Mouse (Mus musculus): ENCODE results near the gene Naa80. TPM values are rescaled to one million over a fixed set of nuclear protein-coding genes. Genes with fewer than 3 reads are reported as not detected.
"Not testable (repeated sequence)": the region's sequence is repeated elsewhere in the genome, so short reads cannot be mapped to it uniquely, and the experiment has no call there.

Gene Naa80
- polyA plus RNA-seq, 1 experiment from 2014 or later: 19.1 TPM

DNA sequence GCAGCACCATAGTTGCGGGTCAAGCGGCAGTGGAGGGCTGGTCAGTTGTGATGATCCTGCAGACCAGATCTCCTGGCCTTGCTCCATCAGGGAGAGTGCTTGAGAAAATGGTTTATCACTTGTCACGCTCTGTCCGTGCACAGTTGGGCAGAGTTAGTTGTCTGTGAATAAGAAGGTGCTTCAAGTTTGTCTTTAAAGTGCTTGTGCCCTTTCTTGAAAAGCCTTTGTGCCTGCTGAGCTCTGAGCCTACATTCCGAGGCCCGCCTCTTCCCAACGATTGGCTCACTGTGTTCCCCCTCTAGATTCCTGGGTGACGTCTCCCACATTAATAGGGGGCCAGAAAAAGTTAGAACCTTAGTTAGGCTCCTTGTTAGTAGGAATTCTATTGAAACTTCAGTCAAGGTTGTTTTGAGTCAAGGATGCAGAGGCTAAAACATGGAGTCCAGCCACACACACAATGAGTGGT is 26.8 kb upstream of the Naa80 start:
- peaks cover 61% of the 10 kb centered on the region for H3K27me3 ChIP-seq
- H3K27ac ChIP-seq: no peak overlapping the region
- H3K4me3 ChIP-seq (replicated peaks): peak overlapping the region; percentile 30
- peak overlapping the region; percentile 54 for H3K9ac ChIP-seq (replicated peaks)
- 7% methylated on average over 8 of the region's 8 CpGs for WGBS
- H3K36me3 ChIP-seq: peaks cover 5% of the 10 kb centered on the region; the same call in 1 of the 2 replicates
- H3K4me1 ChIP-seq (replicated peaks): peaks cover 57% of the 10 kb centered on the region
- no peak for ATAC-seq
- H3K4me2 ChIP-seq (replicated peaks): peak overlapping the region; percentile 53
- H3K9me3 ChIP-seq: no peaks in the 10 kb centered on the region

DNA sequence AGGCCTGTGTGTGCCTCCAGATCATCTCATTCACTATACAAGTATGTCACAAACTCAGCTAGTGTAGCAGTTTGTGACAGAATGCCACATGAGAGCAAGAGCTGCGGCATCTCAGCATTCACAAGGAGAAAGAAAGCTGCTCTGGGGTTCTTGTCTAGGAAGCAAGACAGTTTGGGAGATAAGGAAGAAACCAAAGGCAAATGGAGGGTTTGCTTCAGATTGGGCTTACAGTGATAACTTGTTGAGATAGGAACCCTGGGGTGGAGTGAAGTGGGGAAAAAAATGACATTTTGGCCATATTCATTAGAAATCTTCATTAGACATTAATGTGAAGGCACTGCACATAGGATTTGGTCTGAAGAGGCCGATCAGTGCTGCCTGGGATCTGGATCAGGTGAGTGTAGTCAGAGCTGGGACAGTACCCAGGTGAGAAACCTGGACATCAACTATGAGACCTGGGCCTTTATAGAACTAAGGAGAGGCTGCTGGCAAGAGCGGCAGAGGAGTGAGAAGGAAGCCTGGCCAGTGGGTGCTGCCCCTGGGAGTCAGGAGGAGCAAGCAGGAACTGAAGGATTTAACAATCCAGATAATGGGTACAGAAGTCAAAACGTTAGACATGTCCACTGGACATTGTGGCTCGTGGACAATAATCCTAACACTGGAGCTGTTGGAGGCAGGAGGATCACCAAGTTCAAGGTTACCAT is 25.8 kb upstream of the Naa80 start:
- no peak overlapping the region for H3K9ac ChIP-seq (replicated peaks)
- H3K36me3 ChIP-seq: peaks cover 14% of the 10 kb centered on the region
- no peak overlapping the region for H3K27ac ChIP-seq
- H3K4me3 ChIP-seq (replicated peaks): peak overlapping the region; percentile 60; the same call in 1 of the 2 replicates
- H3K4me1 ChIP-seq (replicated peaks): peaks cover 51% of the 10 kb centered on the region
- peaks cover 57% of the 10 kb centered on the region for H3K27me3 ChIP-seq
- ATAC-seq: no peak
- H3K9me3 ChIP-seq: no peaks in the 10 kb centered on the region
- 79% methylated on average over 5 of the region's 5 CpGs for WGBS
- H3K4me2 ChIP-seq (replicated peaks): peak overlapping the region; percentile 95; the same call in 1 of the 2 replicates

DNA sequence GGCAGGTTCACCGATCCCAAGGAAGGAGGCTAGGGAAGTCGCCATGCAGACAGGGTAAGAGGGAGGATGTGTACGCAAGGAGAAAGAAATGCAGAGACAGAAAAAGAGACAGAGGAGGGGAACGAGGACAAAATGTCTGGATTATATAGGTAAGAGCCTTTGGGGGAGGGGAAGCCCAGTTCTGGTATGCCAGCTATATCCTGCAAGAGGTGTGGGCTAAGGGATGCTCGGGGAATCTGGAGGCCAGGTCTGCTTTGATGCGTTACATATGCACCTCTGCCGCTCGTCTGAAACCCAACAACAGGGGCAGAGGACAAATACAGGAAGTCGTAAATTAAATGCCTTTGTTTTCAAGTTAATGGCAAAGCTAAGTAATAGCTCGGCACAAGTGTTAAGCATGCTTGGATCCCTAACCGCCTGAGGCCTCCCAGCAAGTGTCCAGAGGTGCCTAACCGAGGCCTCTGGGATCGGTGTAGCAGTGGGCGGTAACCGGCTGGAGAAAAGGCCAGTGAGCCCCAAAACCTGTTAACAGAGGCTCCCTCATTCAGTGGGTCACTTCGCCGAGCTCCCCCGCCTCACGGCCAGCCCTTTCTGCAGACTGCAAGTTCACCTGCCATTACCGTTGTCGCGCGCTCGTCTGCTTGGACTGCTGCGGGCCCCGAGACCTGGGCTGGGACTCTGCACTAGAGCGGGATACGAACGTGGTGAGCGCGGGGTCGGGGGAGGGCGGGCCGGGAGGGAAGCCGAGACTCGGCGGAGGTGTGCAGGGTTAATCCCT is 25.0 kb upstream of the Naa80 start:
- H3K27me3 ChIP-seq: peaks cover 48% of the 10 kb centered on the region
- peaks cover 51% of the 10 kb centered on the region for H3K4me1 ChIP-seq (replicated peaks)
- peak overlapping the region; percentile 74 for H3K9ac ChIP-seq (replicated peaks)
- peak overlapping the region; percentile 95 for H3K4me2 ChIP-seq (replicated peaks)
- 7% methylated on average over 37 of the region's 37 CpGs for WGBS
- peak; percentile 26 for ATAC-seq
- peak overlapping the region; percentile 60 for H3K4me3 ChIP-seq (replicated peaks)
- peak overlapping the region; percentile 82 for H3K27ac ChIP-seq
- H3K9me3 ChIP-seq: no peaks in the 10 kb centered on the region
- H3K36me3 ChIP-seq: peaks cover 23% of the 10 kb centered on the region

DNA sequence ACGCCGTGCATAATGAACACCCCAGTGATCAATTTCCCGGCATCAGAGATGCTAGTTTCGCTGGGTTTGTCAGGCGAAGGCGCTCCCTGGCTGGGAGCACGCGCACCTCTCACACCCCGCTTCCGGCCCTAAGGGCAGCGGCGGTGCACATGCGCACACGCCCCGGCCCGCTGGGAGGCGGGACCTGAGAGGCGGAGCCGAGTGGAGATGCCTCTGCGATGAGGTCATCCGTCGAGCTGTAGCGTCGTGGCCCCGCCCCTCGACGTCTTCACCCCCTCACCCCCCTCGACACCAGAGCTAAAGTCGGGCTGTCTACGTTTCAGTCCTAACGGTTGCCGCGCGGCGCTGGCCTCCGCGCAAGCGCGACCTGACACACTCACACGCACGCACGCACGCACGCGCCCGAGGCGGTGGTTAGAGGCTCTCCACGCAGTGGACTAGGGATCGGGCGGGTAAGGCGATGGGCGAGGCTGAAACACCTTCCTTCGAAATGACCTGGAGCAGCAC is 24.3 kb upstream of the Naa80 start:
- Histone ChIP-seq H3K36me3 (peaks cover 30% of the 10 kb centered on the region), H3K9ac (replicated peaks) (peak overlapping the region; percentile 81), H3K4me1 (replicated peaks) (peaks cover 51% of the 10 kb centered on the region), H3K4me2 (replicated peaks) (peak overlapping the region; percentile 95), H3K27ac (peak overlapping the region; percentile 84), H3K27me3 (peaks cover 41% of the 10 kb centered on the region), H3K9me3 (no peaks in the 10 kb centered on the region), H3K4me3 (replicated peaks) (peak overlapping the region; percentile 60)
- WGBS: under 1% methylated on average over 53 of the region's 53 CpGs
- peak; percentile 95 for ATAC-seq

DNA sequence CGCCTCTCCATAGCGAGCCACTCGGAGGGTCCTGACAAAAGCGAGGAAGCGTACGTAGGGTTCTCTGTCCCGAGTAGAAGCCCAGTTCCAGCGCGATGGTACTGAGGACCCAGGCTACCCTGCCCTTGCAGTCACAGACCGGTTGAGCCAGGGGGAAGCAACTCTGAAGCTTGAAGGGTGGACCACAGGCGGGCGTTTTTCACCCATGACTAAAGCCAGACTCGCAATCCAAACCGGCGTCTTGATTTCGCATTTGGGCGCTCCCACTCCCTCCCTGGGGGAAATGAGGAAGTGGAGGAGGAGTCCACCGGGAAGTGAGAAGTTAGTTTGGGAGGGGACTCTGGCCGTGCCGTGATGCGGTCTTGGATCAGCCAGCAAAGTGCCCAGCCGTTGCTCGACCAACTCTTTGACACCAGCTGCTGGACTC is 23.6 kb upstream of the Naa80 start:
- no peaks in the 10 kb centered on the region for H3K9me3 ChIP-seq
- H3K4me1 ChIP-seq (replicated peaks): peaks cover 51% of the 10 kb centered on the region
- peaks cover 35% of the 10 kb centered on the region for H3K27me3 ChIP-seq
- H3K36me3 ChIP-seq: peaks cover 36% of the 10 kb centered on the region
- H3K4me2 ChIP-seq (replicated peaks): peak overlapping the region; percentile 95
- H3K27ac ChIP-seq: peak overlapping the region; percentile 84
- H3K9ac ChIP-seq (replicated peaks): peak overlapping the region; percentile 81
- under 1% methylated on average over 23 of the region's 23 CpGs for WGBS
- peak overlapping the region; percentile 60 for H3K4me3 ChIP-seq (replicated peaks)
- peak; percentile 55 for ATAC-seq

DNA sequence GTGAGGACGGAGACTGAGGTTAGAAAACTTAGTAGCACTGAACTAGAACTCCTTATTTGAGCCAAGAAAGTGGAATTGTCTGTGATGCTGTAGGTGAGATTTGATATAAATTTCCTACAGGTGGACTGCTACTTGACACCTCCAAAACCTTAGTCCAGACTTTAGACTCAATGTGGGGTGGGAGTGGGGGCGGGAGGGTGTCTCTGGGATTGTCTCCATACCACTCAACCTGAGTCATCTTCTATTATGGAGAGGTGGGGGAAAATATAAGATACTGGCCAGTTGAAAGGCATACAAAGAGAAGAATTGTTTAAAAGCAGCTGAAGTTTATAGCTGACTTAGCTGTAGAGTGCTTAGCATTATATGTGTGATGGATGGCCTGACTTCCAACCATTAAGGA is 23.0 kb upstream of the Naa80 start:
- H3K27ac ChIP-seq: no peak overlapping the region
- 49% methylated on average over 2 of the region's 2 CpGs for WGBS

DNA sequence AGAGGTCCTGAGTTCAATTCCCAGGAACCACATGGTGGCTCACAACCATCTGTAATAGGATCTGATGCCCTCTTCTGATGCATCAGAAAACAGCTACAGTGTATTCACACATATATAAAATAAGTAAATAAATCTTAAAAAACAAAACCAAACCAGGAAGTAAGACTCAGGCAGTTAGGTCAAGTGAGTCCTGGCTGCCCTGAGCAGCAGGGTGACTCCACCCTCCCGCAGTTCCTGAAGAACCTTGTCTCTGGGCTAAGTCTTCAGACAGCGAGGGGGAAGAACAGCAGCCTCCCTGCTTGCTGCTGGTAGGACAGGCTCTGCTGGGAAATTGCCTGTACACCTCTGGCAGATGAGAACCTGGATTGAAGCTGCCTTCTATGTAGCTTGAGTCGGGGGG is 22.3 kb upstream of the Naa80 start:
- peak overlapping the region; percentile 95 for H3K4me2 ChIP-seq (replicated peaks)
- H3K36me3 ChIP-seq: peaks cover 49% of the 10 kb centered on the region
- H3K9ac ChIP-seq (replicated peaks): 0 out of 2 replicates have a peak overlapping the region, but pooled peaks have one; percentile 39
- no peak overlapping the region for H3K27ac ChIP-seq
- peak overlapping the region; percentile 60 for H3K4me3 ChIP-seq (replicated peaks)
- 84% methylated on average over 3 of the region's 3 CpGs for WGBS
- H3K4me1 ChIP-seq (replicated peaks): peaks cover 42% of the 10 kb centered on the region
- peaks cover 22% of the 10 kb centered on the region for H3K27me3 ChIP-seq
- H3K9me3 ChIP-seq: no peaks in the 10 kb centered on the region
- no peak for ATAC-seq

More for the DNA sequence above, 23.0 kb upstream of the Naa80 start:
- Histone ChIP-seq H3K4me1 (replicated peaks) (peaks cover 49% of the 10 kb centered on the region), H3K4me2 (replicated peaks) (peak overlapping the region; percentile 95), H3K9ac (replicated peaks) (peak overlapping the region; percentile 81), H3K4me3 (replicated peaks) (peak overlapping the region; percentile 60), H3K9me3 (no peaks in the 10 kb centered on the region), H3K27me3 (peaks cover 28% of the 10 kb centered on the region), H3K36me3 (peaks cover 43% of the 10 kb centered on the region)
- no peak for ATAC-seq

DNA sequence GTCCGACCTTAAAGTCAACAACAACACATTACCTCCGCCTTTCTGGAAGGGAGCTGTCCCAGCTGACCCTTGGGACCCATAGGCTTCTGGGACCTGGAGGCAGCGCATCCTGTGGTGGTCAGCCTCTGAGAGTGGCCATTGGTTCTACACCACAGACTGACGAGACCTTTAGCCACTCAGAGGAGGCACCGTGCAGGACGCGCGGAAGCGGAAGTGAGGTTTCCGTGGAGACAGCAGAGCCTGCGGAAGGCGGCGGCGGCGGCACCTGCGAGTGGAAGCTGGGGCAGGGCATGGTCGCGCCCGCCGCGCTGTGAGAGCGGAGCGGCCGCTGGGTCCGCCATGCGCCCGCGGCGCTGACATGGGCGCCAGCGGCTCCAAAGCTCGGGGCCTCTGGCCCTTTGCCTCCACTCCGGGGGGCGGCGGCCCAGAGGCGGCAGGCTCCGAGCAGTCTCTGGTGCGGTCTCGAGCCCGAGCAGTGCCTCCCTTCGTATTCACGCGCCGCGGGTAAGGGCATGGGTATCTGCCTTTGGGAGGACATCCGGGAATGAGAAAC is 15.6 kb upstream of the Naa80 start, which contains the start of gene Tusc2:
TSS of gene Tusc2 (plus strand) at position 227 of the 553 bp plus-strand sequence.
- 0% methylated on average over 44 of the region's 46 CpGs for WGBS
- Histone ChIP-seq H3K4me3 (replicated peaks) (peak within 1 kb of the TSS; percentile 90), H3K9ac (replicated peaks) (peak within 1 kb of the TSS; percentile 92), H3K4me1 (replicated peaks) (peaks cover 44% of the 10 kb centered on the region), H3K36me3 (peaks cover 67% of the 10 kb centered on the region), H3K27me3 (no peaks in the 10 kb centered on the region), H3K27ac (peak within 1 kb of the TSS; percentile 73), H3K4me2 (replicated peaks) (peak within 1 kb of the TSS; percentile 79), H3K9me3 (no peaks in the 10 kb centered on the region)
- peak; percentile 99 for ATAC-seq

DNA sequence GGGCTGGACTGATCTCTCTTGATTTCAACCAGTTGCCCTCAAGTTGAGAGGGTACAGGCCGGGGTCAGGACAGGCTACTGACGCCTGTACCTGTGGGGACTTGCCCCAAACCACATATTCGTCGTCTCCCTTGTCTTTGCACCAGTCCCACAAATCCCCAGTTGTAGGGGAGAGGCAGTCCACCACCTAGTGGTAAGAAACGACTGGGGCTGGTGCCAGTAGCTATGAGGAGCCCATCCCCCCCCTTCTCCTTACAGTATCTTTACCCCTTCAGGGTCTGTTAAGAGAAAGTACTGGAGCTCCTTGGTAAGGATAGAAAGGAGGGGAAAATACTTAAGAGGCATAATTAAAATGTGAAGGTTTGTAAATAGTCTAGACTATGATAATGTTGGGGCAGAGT is 13.1 kb upstream of the Naa80 start:
- not testable (repeated sequence) for H3K9ac ChIP-seq (replicated peaks); H3K27me3 ChIP-seq; H3K27ac ChIP-seq; H3K4me2 ChIP-seq (replicated peaks); ATAC-seq; H3K9me3 ChIP-seq
- Histone ChIP-seq H3K36me3 (peaks cover 46% of the 10 kb centered on the region), H3K4me3 (replicated peaks) (0 out of 2 replicates have a peak overlapping the region, but pooled peaks have one; percentile 5), H3K4me1 (replicated peaks) (peaks cover 55% of the 10 kb centered on the region)
- 52% methylated on average over 5 of the region's 5 CpGs for WGBS

DNA sequence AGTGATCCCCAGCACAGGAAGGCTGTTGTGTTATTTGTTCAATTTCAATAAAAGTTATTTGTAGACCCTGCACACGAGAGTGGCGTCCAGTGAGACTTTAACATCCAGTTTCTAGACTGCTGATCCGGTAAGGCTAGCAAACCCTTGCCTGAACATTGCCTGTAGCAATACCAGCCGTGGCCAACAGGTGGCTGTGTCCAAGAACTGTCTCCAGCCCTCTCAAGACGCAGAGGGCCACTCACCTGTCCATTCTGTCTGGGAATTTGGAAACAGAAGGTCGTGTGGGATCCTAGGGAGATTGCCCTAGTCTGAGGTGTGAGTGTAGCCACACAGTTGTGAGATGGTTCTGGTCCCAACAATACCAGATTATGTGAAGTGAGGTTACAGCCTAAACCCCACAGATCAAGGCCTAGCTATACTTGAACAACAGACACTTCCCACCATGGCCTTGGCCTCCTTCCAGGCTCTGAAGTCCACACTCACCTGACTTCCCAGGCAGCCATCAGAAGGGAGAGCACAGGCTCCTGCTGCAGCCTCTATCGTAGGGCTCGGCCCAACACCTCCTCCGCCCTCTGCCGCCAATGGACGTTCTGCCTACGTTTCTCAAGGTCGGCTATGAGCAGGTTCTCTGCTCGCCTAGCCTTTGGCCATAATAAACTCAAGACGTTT is 12.5 kb upstream of the Naa80 start:
- no peak for ATAC-seq
- 62% methylated on average over 15 of the region's 15 CpGs for WGBS
- peaks cover 46% of the 10 kb centered on the region for H3K36me3 ChIP-seq
- no peak overlapping the region for H3K9ac ChIP-seq (replicated peaks)
- no peaks in the 10 kb centered on the region for H3K9me3 ChIP-seq
- no peaks in the 10 kb centered on the region for H3K27me3 ChIP-seq
- H3K4me1 ChIP-seq (replicated peaks): peaks cover 61% of the 10 kb centered on the region
- H3K27ac ChIP-seq: peak overlapping the region; percentile 35; the same call in 1 of the 2 replicates
- H3K4me3 ChIP-seq (replicated peaks): no peak overlapping the region
- H3K4me2 ChIP-seq (replicated peaks): 0 out of 2 replicates have a peak overlapping the region, but pooled peaks have one; percentile 9

DNA sequence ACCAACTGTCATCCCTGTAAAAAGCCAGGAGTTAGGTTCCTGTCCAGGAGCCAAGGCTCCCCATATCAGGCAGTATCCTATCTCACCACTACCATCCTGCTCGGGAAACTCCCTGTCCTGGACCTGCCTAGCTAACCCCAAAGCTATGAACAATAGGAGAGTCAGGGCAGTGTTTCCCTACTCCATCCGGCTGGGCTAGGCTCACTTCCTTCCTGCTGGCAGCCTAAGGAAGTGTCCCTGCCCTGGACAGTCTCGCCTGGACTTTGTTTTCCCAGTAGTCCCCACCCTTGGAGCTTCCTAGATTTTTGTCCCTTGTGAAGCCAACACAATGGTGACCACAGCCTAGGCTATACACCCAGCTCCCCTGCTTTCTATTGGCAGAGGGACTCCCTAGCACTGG is 11.8 kb upstream of the Naa80 start:
- no peak overlapping the region for H3K4me3 ChIP-seq (replicated peaks)
- peak overlapping the region; percentile 96; the same call in 1 of the 2 replicates for H3K4me2 ChIP-seq (replicated peaks)
- H3K4me1 ChIP-seq (replicated peaks): peaks cover 68% of the 10 kb centered on the region
- no peaks in the 10 kb centered on the region for H3K27me3 ChIP-seq
- peaks cover 46% of the 10 kb centered on the region for H3K36me3 ChIP-seq
- WGBS: 63% methylated on average over 3 of the region's 3 CpGs
- no peak for ATAC-seq
- peak overlapping the region; percentile 35; the same call in 1 of the 2 replicates for H3K27ac ChIP-seq
- H3K9me3 ChIP-seq: no peaks in the 10 kb centered on the region
- H3K9ac ChIP-seq (replicated peaks): 0 out of 2 replicates have a peak overlapping the region, but pooled peaks have one; percentile 96
